Mouse (Mus musculus) Patski (cell line): ENCODE measurements around the gene Jazf1. TPM values are rescaled to one million over a fixed set of nuclear protein-coding genes. Genes with fewer than 3 reads are reported as not detected.

Experiments
- ATAC-seq: fragments of 100-300 bp; one replicate; pipeline ENCODE4 v1.8.0; 2021
- CTCF ChIA-PET: fragments of 350-600 bp; sonication (Branson Sonifier 250); formaldehyde crosslinking; loops from one replicate; lab custom pipeline; 2022; ENCODE audit warnings: inconsistent platforms; lab: Charles Lee
- POLR2A ChIA-PET: fragments of 350-600 bp; sonication (Branson Sonifier 250); formaldehyde crosslinking; loops from one replicate; lab custom pipeline; 2022; ENCODE audit warnings: antibody characterized with exemption, inconsistent platforms; lab: Charles Lee
- DNase-seq: peaks from one replicate; pipeline ENCODE4 v3.0.0-alpha.2; 2011; ENCODE audit warnings: low read depth, low spot score
- H3K27me3 ChIP-seq: fragments of 371-371 bp; one replicate; pipeline ENCODE4 v1.5.1; 2021
- CTCF ChIP-seq: fragments of 100-300 bp; IDR thresholded peaks from one replicate; pipeline ENCODE4 v1.5.1; 2021
- in situ Hi-C: fragments of 300-500 bp; cut with MboI; formaldehyde crosslinking; loops from 3 replicates; pipeline ENCODE4 v1.11.1; 2018; ENCODE audit warnings: low pct_unique_long_range_greater_than_20kb, mixed read lengths
- polyA plus RNA-seq: library from polyadenylated mRNA; unstranded; gene quantifications from one replicate; pipeline ENCODE4 v1.2.3, GENCODE M21; 2021

The Jazf1 gene
- polyA plus RNA-seq, 1 experiment from 2014 or later = 15.5 TPM

- no peak for ATAC-seq
- in situ Hi-C loops = no loop called here
- CTCF ChIA-PET = no interaction called here
- POLR2A ChIA-PET = no interaction called here
- no peak for DNase-seq
- no peaks in the 10 kb centered on the region for H3K27me3 ChIP-seq
- TF ChIP-seq CTCF = no peak
These were observed 297.6 kb downstream of the Jazf1 start for GRCm38 (mm10) chr6:52770789-52771188.

- ChIA-PET CTCF (interaction anchor here (1.7 to 1.8 kb wide), 2 partner anchors 10 to 37 kb away, joined by 4 read pairs; no protein-coding TSS in a partner anchor), POLR2A (no interaction called here)
- TF ChIP-seq CTCF = no peak
- H3K27me3 ChIP-seq = no peaks in the 10 kb centered on the region
- ATAC-seq (no peak), DNase-seq (no peak)
- in situ Hi-C loops = loop anchor here (10.0 kb wide), 1 partner anchor 150 kb away; no protein-coding TSS in a partner anchor
These were observed 303.2 kb downstream of the Jazf1 start for GRCm38 (mm10) chr6:52765206-52765605.

- H3K27me3 ChIP-seq = no peaks in the 10 kb centered on the region
- ChIA-PET POLR2A (interaction anchor here (1.0 kb wide), 1 partner anchor 30 kb away, joined by 4 read pairs; no protein-coding TSS in a partner anchor), CTCF (interaction anchor here (1.1 to 1.3 kb wide), 3 partner anchors 14 to 85 kb away, joined by 3 to 4 read pairs (median 4); no protein-coding TSS in a partner anchor)
- ATAC-seq (no peak), DNase-seq (no peak)
- no peak for TF ChIP-seq CTCF
- in situ Hi-C loops = no loop called here
These were observed 315.6 kb downstream of the Jazf1 start for GRCm38 (mm10) chr6:52752832-52753231.

- in situ Hi-C loops = no loop called here
- ChIA-PET CTCF (interaction anchor here (1.2 to 1.7 kb wide), 5 partner anchors 9 to 478 kb away, joined by 3 to 6 read pairs (median 4); no protein-coding TSS in a partner anchor), POLR2A (no interaction called here)
- TF ChIP-seq CTCF = no peak
- DNase-seq = no peak
- no peaks in the 10 kb centered on the region for H3K27me3 ChIP-seq
- no peak for ATAC-seq
These were observed 333.8 kb downstream of the Jazf1 start for GRCm38 (mm10) chr6:52734630-52735029.

GRCm38 (mm10) chr6:52730338-52730737, 338.1 kb downstream of the Jazf1 start:
- H3K27me3 ChIP-seq = no peaks in the 10 kb centered on the region
- POLR2A ChIA-PET = interaction anchor here (0.7 kb wide), 1 partner anchor 14 kb away, joined by 3 read pairs; no protein-coding TSS in a partner anchor
- no peak for ATAC-seq
- no peak for DNase-seq
- TF ChIP-seq CTCF = no peak
- in situ Hi-C loops = no loop called here
- CTCF ChIA-PET = no interaction called here

- POLR2A ChIA-PET = no interaction called here
- in situ Hi-C loops = loop anchor here (5.0 kb wide), 1 partner anchor 473 kb away; no protein-coding TSS in a partner anchor
- H3K27me3 ChIP-seq = no peaks in the 10 kb centered on the region
- CTCF ChIA-PET = interaction anchor here (0.7 to 4.2 kb wide), 38 partner anchors 9 to 468 kb away, joined by 3 to 27 read pairs (median 4); partner anchors contain the start of gene Tax1bp1
- ATAC-seq = no peak
- DNase-seq = peak; percentile 53
- peak; percentile 89 for TF ChIP-seq CTCF
These were observed 343.5 kb downstream of the Jazf1 start for GRCm38 (mm10) chr6:52724805-52725439.

Other genes with a start within 250 kb of the Jazf1 start
- 12.3 TPM for gene Creb5, start 218.6 kb upstream of the Jazf1 start, polyA plus RNA-seq